Mouse (Mus musculus): ENCODE results near the gene Oaz2.

DNA sequence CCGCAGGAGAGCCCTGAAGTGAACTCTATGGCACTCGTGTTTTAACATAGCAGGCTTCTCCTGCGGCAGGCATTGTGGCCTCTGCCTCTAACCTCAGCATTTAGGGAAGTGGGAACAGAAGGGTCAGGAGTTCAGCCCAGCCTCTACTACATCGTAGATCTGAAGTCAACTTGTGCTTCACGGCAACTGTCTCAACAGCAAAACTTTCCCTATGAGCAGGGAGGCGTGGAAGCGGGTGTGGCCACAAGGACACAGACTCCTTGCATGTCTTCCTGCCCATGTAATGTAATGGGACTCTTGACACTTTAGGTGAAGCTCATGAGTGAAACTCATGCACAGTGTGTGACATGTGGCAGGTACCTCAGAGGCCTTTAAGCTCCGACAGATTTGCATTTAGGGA lies 12.3 kb upstream of the Oaz2 start:
- TF ChIP-seq CTCF (IDR thresholded peaks at IDR 0.05; ENCODE audit: extremely low read depth, insufficient read depth, insufficient read length, insufficient replicate concordance) (no peak), POLR2A (IDR thresholded peaks at IDR 0.05; ENCODE audit: low read depth, low read length) (no peak)
